Mouse (Mus musculus): ENCODE measurements around the gene Ube2d2b. TPM values are rescaled to one million over a fixed set of nuclear protein-coding genes. Genes with fewer than 3 reads are reported as not detected.

The Ube2d2b gene
- total RNA-seq, 1 experiment from 2014 or later, result not detected

GRCm38 (mm10) chr5:107848964-107849363 is 19.1 kb downstream of the Ube2d2b start:
- ATAC-seq (replicated peaks; ENCODE audit: low read depth, poor library complexity, severe bottlenecking), result no peak

GRCm38 (mm10) chr5:107853807-107854206 is 23.9 kb downstream of the Ube2d2b start:
- ATAC-seq (replicated peaks; ENCODE audit: low read depth, poor library complexity, severe bottlenecking), result peak; percentile 62

- ATAC-seq (replicated peaks; ENCODE audit: low read depth, poor library complexity, severe bottlenecking), result no peak
Observed at GRCm38 (mm10) chr5:107854556-107854955, 24.7 kb downstream of the Ube2d2b start.

- ATAC-seq (replicated peaks; ENCODE audit: low read depth, poor library complexity, severe bottlenecking), result peak; percentile 24; the same call in 1 of the 2 replicates
Observed at GRCm38 (mm10) chr5:107855546-107855945, 25.6 kb downstream of the Ube2d2b start.

- peak; percentile 45; the same call in 1 of the 2 replicates for ATAC-seq (replicated peaks; ENCODE audit: low read depth, poor library complexity, severe bottlenecking)
Observed at GRCm38 (mm10) chr5:107858963-107859362, 29.1 kb downstream of the Ube2d2b start.

GRCm38 (mm10) chr5:107863971-107864370 is 34.1 kb downstream of the Ube2d2b start:
- no peak for ATAC-seq (replicated peaks; ENCODE audit: low read depth, poor library complexity, severe bottlenecking)

- peak; percentile 58 for ATAC-seq (replicated peaks; ENCODE audit: low read depth, poor library complexity, severe bottlenecking)
Observed at GRCm38 (mm10) chr5:107866127-107867126, 36.5 kb downstream of the Ube2d2b start.

- peak; percentile 43 for ATAC-seq (replicated peaks; ENCODE audit: low read depth, poor library complexity, severe bottlenecking)
Observed at GRCm38 (mm10) chr5:107867970-107868904, 38.3 kb downstream of the Ube2d2b start.

GRCm38 (mm10) chr5:107868905-107869424 is 39.1 kb downstream of the Ube2d2b start:
- ATAC-seq (replicated peaks; ENCODE audit: low read depth, poor library complexity, severe bottlenecking), result peak; percentile 61

- ATAC-seq (replicated peaks; ENCODE audit: low read depth, poor library complexity, severe bottlenecking), result peak; percentile 19; the same call in 1 of the 2 replicates
Observed at GRCm38 (mm10) chr5:107869701-107870100, 39.8 kb downstream of the Ube2d2b start.

GRCm38 (mm10) chr5:107873330-107873729 is 43.4 kb downstream of the Ube2d2b start:
- ATAC-seq (replicated peaks; ENCODE audit: low read depth, poor library complexity, severe bottlenecking), result no peak

GRCm38 (mm10) chr5:107873886-107874302 is 44.0 kb downstream of the Ube2d2b start:
- ATAC-seq (replicated peaks; ENCODE audit: low read depth, poor library complexity, severe bottlenecking), result peak; percentile 24; the same call in 1 of the 2 replicates

- ATAC-seq (replicated peaks; ENCODE audit: low read depth, poor library complexity, severe bottlenecking), result no peak; the same call in 1 of the 2 replicates
Observed at GRCm38 (mm10) chr5:107874561-107875260, 44.8 kb downstream of the Ube2d2b start, which contains the start of gene Evi5. Evi5 (minus strand) TSS chr5:107875107.

- no peak for ATAC-seq (replicated peaks; ENCODE audit: low read depth, poor library complexity, severe bottlenecking)
Observed at GRCm38 (mm10) chr5:107875261-107875611, 45.3 kb downstream of the Ube2d2b start.

- ATAC-seq (replicated peaks; ENCODE audit: low read depth, poor library complexity, severe bottlenecking), result no peak
Observed at GRCm38 (mm10) chr5:107877053-107877452, 47.2 kb downstream of the Ube2d2b start.

- no peak for ATAC-seq (replicated peaks; ENCODE audit: low read depth, poor library complexity, severe bottlenecking)
Observed at GRCm38 (mm10) chr5:107880710-107881109, 50.8 kb downstream of the Ube2d2b start.
